Mouse (Mus musculus) midbrain, embryonic 13.5 days (tissue): Measurements from ENCODE around the gene Vps18. TPM values are rescaled to one million over a fixed set of nuclear protein-coding genes. Genes with fewer than 3 reads are reported as not detected.
A peak's percentile ranks its signal among the peaks of the same experiment; 100 is the strongest.

Experiments used
- ATAC-seq: fragments of 200-750 bp; cut with Nextera tagmentation; 2 replicates; pipeline ENCODE4 v1.8.0; 2017; ENCODE audit warnings: mild to moderate bottlenecking, moderate TSS enrichment, moderate library complexity
- H3K27ac ChIP-seq: fragments of 300-500 bp; sonication (generic); 2 replicates; pipeline ENCODE4 v1.5.1; 2015; ENCODE audit warnings: inconsistent platforms, mild to moderate bottlenecking, moderate library complexity
- H3K27me3 ChIP-seq: fragments of 300-500 bp; sonication (generic); 2 replicates; pipeline ENCODE4 v1.6.1; 2015; ENCODE audit warnings: mild to moderate bottlenecking, inconsistent platforms
- H3K36me3 ChIP-seq: fragments of 300-500 bp; sonication (generic); 2 replicates; pipeline ENCODE4 v1.6.1; 2015; ENCODE audit warnings: mild to moderate bottlenecking, inconsistent platforms
- H3K4me1 ChIP-seq: fragments of 300-500 bp; sonication (generic); replicated peaks from 2 replicates; pipeline ENCODE4 v1.6.1; 2015; ENCODE audit warnings: inconsistent platforms
- H3K4me2 ChIP-seq: fragments of 300-500 bp; sonication (generic); replicated peaks from 2 replicates; pipeline ENCODE4 v1.6.1; 2015; ENCODE audit warnings: moderate library complexity, mild to moderate bottlenecking, inconsistent platforms
- H3K4me3 ChIP-seq: fragments of 300-500 bp; sonication (generic); replicated peaks from 2 replicates; pipeline ENCODE4 v1.5.1; 2015; ENCODE audit warnings: mild to moderate bottlenecking, inconsistent platforms
- H3K9ac ChIP-seq: fragments of 300-500 bp; sonication (generic); replicated peaks from 2 replicates; pipeline ENCODE4 v1.6.1; 2015; ENCODE audit warnings: mild to moderate bottlenecking, inconsistent platforms
- H3K9me3 ChIP-seq: fragments of 300-500 bp; sonication (generic); 2 replicates; pipeline ENCODE4 v1.6.1; 2016; ENCODE audit warnings: mild to moderate bottlenecking, inconsistent platforms
- WGBS: fragments of 180-500 bp; shearing (Covaris S2); methylation state at CpG from one replicate; pipeline ENCODE4 v1.1.7; 2015; 5-methylcytosine and 5-hydroxymethylcytosine counted together
- polyA plus RNA-seq: library from polyadenylated mRNA; unstranded; fragments of >200 nt; fragmentation: Nextera tagmentation; extraction: Ambion mirVana; gene quantifications from 2 replicates; pipeline ENCODE4 v1.2.1, GENCODE M21; 2015

Vps18 gene
- polyA plus RNA-seq = 26.0 and 26.3 TPM in 2 replicates

DNA sequence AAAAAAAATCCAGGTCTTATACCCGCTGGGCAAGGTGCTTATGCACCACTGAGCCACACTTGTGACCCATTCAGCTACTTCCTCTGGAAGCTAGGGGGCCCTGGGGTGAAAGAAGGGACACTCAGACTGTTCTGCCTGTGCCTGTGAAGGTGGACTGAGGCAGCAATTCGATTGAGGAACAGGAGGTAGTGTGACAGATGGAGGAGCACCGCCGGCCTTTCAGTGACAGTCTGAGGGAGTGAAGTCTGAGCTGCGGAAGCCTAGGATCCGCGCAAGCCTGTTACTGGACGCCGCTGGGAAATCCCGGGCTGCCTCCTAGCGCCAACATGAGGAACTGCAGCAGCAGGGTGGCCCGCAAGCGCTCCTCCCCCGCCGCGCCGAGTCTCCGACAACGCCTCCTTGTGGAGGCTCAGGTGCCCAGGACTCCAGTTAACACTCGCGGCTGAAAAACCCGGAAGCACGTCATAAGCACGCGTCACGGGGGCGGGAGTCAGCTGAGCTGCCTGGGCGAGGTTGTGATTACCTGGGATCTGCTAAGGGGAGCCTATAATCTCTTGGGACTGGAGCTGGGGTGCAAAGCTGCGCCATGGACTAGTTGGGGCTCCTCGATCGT lies at the start of gene Vps18:
TSS of gene Vps18 (plus strand) at position 471 of the 613 bp plus-strand sequence.
- H3K4me3 ChIP-seq = peak within 1 kb of the TSS; percentile 80
- ATAC-seq = peak; percentile 96
- H3K36me3 ChIP-seq = peaks cover 25% of the 10 kb centered on the region
- H3K9me3 ChIP-seq = no peaks in the 10 kb centered on the region
- 1% methylated on average over 31 of the region's 31 CpGs for WGBS
- H3K27me3 ChIP-seq = no peaks in the 10 kb centered on the region
- H3K27ac ChIP-seq = peak within 1 kb of the TSS; percentile 52; the same call in 1 of the 2 replicates
- peaks cover 15% of the 10 kb centered on the region for H3K4me1 ChIP-seq
- peak within 1 kb of the TSS; percentile 94 for H3K4me2 ChIP-seq
- H3K9ac ChIP-seq = peak within 1 kb of the TSS; percentile 89

DNA sequence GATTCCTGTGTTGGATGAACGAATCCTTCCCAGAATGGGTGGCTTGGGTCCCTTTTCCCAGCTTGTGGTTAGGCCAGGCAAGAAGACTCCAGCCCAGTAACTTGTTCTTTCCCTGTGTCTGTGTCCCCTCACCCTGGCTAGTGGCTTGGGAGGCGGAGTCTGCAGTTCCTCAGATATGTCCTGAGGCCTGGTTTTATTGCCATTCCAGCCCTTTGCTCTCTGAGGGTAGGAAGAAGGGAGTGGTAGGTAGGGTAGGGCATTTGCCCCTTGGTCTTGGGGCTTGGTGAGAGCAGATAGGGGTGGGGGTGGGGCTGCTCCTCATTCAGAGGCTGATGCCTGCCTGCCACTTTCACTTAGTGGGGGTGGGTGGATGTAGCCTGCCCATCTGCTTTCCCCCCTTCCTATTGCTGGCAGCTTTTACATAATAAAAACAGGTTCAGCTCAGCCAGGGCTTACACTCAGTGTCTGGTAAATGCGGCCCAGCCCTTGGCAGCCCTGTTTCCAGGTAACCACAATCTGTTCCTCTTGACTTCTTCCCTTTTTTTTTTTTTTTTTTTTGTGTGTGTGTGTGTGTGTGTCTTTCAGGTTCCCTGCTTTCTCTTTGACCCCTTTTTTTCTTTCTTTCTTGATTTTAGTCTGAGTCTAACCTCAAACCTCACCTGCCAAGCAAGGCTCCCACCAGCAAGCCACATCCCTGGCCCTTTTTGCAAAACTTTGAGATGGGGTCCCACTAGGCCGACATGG lies 48.3 kb upstream of the Vps18 start:
- Histone ChIP-seq H3K9ac (no peak overlapping the region), H3K4me1 (peaks cover 14% of the 10 kb centered on the region), H3K4me2 (no peak overlapping the region), H3K27ac (no peak overlapping the region), H3K27me3 (peaks cover 51% of the 10 kb centered on the region), H3K36me3 (no peaks in the 10 kb centered on the region), H3K4me3 (no peak overlapping the region), H3K9me3 (no peaks in the 10 kb centered on the region)
- ATAC-seq = no peak
- WGBS = 62% methylated on average over 4 of the region's 4 CpGs

DNA sequence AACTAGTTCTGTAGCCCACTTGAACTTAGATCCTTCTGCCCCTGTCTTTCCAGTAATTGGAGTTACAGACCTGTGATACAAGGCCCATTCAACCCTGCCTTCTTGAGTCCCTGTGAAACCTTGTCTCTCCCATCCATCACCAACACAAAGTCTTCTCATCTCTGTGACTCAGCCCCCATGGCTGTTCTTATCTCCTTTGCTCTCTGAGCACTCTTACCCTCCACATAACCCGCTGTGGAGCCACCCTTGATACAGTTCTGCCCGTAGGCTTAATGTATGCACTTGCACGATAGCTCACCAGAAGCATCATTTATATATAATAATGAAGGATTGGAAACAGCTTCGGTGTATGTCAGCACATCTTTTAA lies 47.7 kb upstream of the Vps18 start:
- H3K9ac ChIP-seq = no peak overlapping the region
- ATAC-seq = no peak
- no peak overlapping the region for H3K27ac ChIP-seq
- no peak overlapping the region for H3K4me2 ChIP-seq
- WGBS = 85% methylated on average over 4 of the region's 4 CpGs
- no peaks in the 10 kb centered on the region for H3K9me3 ChIP-seq
- H3K4me1 ChIP-seq = peaks cover 14% of the 10 kb centered on the region
- H3K27me3 ChIP-seq = peaks cover 45% of the 10 kb centered on the region
- no peaks in the 10 kb centered on the region for H3K36me3 ChIP-seq
- H3K4me3 ChIP-seq = no peak overlapping the region

DNA sequence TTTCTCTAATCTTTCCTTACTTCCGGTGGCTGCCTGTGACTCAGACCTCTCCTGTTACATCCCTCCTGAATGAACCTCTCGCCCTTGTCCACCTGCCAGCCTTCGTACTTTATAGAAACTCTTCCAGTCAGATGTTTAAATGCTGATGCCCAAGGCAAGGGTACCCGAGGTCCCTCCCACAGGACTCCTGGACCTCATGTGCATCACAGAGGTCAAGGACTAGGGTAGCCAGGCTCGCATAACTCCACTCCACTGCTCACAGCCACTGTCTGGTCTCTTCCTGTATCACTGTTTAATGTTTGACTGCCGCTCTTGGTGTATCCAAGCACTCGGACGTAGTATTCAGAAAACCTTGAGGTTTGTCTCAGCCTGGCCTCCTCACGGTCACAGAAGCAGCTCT lies 46.0 kb upstream of the Vps18 start:
- peaks cover 28% of the 10 kb centered on the region for H3K27me3 ChIP-seq
- H3K4me3 ChIP-seq = no peak overlapping the region
- H3K9ac ChIP-seq = no peak overlapping the region
- H3K9me3 ChIP-seq = no peaks in the 10 kb centered on the region
- no peak overlapping the region for H3K27ac ChIP-seq
- H3K4me1 ChIP-seq = peaks cover 6% of the 10 kb centered on the region
- no peaks in the 10 kb centered on the region for H3K36me3 ChIP-seq
- WGBS = 84% methylated on average over 9 of the region's 9 CpGs
- no peak for ATAC-seq
- H3K4me2 ChIP-seq = no peak overlapping the region

DNA sequence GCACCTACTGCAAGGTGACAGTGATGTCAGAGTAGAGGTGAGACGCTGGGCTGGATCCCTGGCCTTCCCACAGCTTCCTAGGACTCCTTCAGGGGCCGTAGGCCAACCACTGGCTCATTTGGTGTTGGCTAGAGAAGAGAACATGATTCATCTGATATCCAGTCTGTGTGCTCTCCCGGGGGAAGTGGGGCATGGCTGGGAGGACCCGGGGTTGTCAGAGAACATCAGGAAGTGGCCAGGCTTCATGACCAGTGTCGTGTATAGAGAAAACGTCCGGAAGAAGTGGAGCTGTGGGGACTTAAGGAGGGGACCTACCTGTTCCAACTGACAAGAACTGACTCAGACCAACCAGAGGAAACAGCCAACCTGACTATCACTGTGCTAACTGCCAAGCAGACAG lies 43.3 kb upstream of the Vps18 start:
- no peak for ATAC-seq
- Histone ChIP-seq H3K9me3 (no peaks in the 10 kb centered on the region), H3K4me2 (no peak overlapping the region), H3K27ac (no peak overlapping the region), H3K4me1 (no peaks in the 10 kb centered on the region), H3K36me3 (no peaks in the 10 kb centered on the region), H3K27me3 (peaks cover under 1% of the 10 kb centered on the region), H3K9ac (no peak overlapping the region), H3K4me3 (no peak overlapping the region)
- WGBS = 91% methylated on average over 7 of the region's 7 CpGs

DNA sequence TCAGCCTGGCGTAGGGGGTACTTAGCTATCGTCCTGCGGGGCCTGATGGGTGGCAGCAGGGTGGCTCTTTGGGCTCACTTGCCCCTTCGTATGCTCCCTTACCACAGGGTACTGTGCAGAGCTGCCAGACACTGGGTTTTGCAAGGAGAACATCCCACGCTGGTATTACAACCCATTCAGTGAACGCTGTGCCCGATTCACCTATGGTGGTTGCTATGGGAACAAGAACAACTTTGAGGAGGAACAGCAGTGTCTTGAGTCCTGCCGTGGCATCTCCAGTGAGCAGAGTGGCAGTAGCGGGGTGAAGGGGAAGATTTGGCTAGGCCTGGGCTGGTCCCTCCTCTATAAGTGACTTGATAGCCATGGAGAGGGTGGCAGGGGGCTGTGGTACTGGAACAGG lies 40.6 kb upstream of the Vps18 start:
- no peak overlapping the region for H3K4me2 ChIP-seq
- no peak overlapping the region for H3K27ac ChIP-seq
- H3K4me3 ChIP-seq = no peak overlapping the region
- ATAC-seq = no peak
- no peaks in the 10 kb centered on the region for H3K9me3 ChIP-seq
- H3K9ac ChIP-seq = no peak overlapping the region
- H3K4me1 ChIP-seq = 0 out of 2 replicates have a peak, but pooled peaks cover 4% of the 10 kb centered on the region
- H3K36me3 ChIP-seq = no peaks in the 10 kb centered on the region
- 80% methylated on average over 9 of the region's 9 CpGs for WGBS
- H3K27me3 ChIP-seq = 0 out of 2 replicates have a peak, but pooled peaks cover 2% of the 10 kb centered on the region

DNA sequence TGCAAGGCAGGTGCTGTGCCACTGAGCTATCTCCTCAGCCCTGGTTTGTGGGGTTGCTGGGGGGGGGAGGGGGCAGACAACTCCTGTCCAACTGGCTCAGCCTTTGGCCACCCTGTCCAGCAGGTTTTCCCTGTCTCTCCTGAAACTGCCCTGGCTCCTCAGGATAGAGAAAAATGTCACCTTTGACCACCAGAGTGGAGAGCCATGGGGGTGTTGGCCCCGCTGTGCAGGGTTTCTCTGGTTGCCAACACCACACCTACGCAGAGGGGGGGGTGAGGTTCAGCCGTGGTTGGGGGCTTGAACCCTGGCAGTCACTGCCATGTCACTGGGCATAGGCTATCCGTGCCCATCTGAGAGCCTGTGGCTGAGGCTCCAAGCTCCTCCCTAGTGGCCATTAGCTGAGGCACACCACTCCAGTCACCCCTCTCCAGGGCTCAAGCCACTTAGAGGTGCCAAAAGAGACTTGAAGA lies 38.9 kb upstream of the Vps18 start:
- no peak for ATAC-seq
- Histone ChIP-seq H3K27ac (no peak overlapping the region), H3K4me1 (0 out of 2 replicates have a peak, but pooled peaks cover 4% of the 10 kb centered on the region), H3K27me3 (peaks cover 12% of the 10 kb centered on the region), H3K36me3 (no peaks in the 10 kb centered on the region), H3K9ac (no peak overlapping the region), H3K4me2 (no peak overlapping the region), H3K4me3 (no peak overlapping the region), H3K9me3 (no peaks in the 10 kb centered on the region)
- WGBS = 79% methylated on average over 4 of the region's 4 CpGs

DNA sequence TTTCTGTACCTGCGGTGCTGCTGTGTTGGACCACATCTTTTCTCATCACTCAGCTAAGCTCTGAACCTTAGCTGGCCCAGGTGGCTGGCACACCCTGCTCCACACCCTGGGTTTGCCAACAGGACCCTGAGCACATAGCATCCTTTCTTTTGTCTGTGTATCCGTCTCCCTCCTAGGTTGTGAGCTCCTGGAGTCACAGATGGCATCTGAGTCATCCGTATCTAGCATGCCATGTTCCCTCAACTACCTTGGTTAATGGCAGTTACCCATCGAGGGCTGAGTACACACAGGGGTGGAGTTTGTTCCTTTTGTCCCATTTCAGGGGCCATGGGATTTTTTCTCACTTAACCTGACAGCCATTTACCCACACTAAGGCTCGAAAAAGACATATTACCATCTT lies 38.2 kb upstream of the Vps18 start:
- H3K9me3 ChIP-seq = no peaks in the 10 kb centered on the region
- no peak overlapping the region for H3K4me3 ChIP-seq
- no peak overlapping the region for H3K9ac ChIP-seq
- H3K4me1 ChIP-seq = 0 out of 2 replicates have a peak, but pooled peaks cover 4% of the 10 kb centered on the region
- 0 out of 2 replicates have a peak, but pooled peaks have one; percentile 36 for ATAC-seq
- H3K36me3 ChIP-seq = no peaks in the 10 kb centered on the region
- 65% methylated on average over 5 of the region's 5 CpGs for WGBS
- H3K4me2 ChIP-seq = no peak overlapping the region
- H3K27me3 ChIP-seq = peaks cover 18% of the 10 kb centered on the region
- H3K27ac ChIP-seq = no peak overlapping the region

DNA sequence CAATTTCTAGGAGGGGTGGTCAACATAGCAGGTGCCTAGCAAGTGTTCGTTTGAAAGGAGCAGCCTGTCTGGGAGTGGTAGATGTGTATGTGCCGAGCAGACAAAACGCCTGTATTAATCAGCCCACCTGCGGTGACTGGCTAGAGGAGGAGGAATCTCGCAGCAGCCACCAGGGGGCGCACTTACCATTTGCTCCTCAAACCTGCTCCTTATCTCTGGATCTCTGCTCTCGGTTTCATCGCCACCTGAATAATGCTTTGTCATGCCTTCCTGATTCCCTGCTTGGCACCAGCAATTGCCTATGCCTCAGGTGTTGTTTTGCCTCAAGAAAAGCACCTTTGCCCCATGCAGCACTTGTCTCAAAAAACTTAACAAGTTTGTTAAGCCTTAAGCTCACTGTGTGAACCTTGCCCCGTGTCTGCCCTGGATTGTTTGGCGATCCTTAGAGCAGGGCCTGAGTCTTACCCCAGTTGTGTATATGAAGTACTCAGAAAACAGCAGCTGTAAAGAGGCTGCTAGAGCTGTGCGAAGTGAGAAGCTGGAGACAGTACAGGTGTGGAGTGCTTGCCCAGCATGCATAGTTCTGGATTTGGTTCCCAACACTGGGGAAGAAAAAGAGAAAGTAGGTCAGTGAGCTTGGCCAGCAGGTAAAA lies 37.6 kb upstream of the Vps18 start:
- H3K9me3 ChIP-seq = no peaks in the 10 kb centered on the region
- no peak overlapping the region for H3K27ac ChIP-seq
- H3K4me1 ChIP-seq = 0 out of 2 replicates have a peak, but pooled peaks cover 4% of the 10 kb centered on the region
- no peak overlapping the region for H3K4me3 ChIP-seq
- H3K9ac ChIP-seq = no peak overlapping the region
- H3K27me3 ChIP-seq = peaks cover 20% of the 10 kb centered on the region
- WGBS = 17% methylated on average over 11 of the region's 11 CpGs
- peak; percentile 82 for ATAC-seq
- no peak overlapping the region for H3K4me2 ChIP-seq
- no peaks in the 10 kb centered on the region for H3K36me3 ChIP-seq

DNA sequence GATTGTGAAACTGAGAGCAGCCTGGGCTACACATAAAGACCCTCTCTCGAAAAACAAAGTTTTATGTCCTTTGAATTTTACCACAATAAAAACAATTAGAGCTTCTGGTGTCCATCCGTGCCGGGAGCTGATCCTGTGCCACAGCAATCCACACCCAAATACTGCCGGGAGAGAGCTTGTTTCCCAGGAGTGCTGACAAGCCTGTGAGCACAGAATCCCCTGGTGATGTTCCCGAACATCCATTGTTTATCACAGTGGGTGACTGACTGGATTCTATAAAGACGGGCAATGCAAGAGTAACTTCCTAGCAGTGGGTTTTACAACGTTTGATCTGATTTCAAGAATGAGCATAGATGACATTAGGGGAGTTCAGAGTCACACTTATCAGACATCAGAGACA lies 33.6 kb upstream of the Vps18 start:
- ATAC-seq = no peak
- Histone ChIP-seq H3K4me3 (no peak overlapping the region), H3K9ac (no peak overlapping the region), H3K27ac (no peak overlapping the region), H3K4me2 (no peak overlapping the region), H3K4me1 (0 out of 2 replicates have a peak, but pooled peaks cover 4% of the 10 kb centered on the region), H3K36me3 (no peaks in the 10 kb centered on the region), H3K9me3 (no peaks in the 10 kb centered on the region), H3K27me3 (peaks cover 20% of the 10 kb centered on the region)
- WGBS = 4% methylated on average over 7 of the region's 7 CpGs

DNA sequence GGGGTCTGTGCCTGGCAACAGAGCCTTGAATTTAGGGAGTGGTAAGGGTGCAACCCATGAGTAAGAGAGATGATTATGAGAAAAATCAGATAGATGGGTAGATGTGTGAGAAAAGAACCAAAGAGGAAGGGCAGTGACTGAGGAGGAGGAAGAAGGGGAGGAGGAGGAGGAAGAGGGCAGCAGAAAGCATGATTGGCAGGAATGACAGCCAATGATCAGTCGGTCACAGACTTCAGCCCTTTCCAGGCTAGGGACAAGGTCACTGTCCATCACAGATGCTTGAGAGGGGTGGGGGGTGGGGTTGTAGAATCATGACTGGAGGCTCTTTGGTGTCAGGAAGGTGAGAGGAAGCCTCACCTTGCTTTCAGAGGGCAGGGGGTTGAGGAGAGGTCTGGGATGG lies 28.0 kb upstream of the Vps18 start:
- ATAC-seq = no peak
- WGBS = 71% methylated on average over 1 of the region's 1 CpGs
- Histone ChIP-seq H3K4me2 (no peak overlapping the region), H3K4me3 (no peak overlapping the region), H3K27me3 (peaks cover under 1% of the 10 kb centered on the region; the same call in 1 of the 2 replicates), H3K36me3 (no peaks in the 10 kb centered on the region), H3K4me1 (no peaks in the 10 kb centered on the region), H3K9me3 (no peaks in the 10 kb centered on the region), H3K27ac (no peak overlapping the region), H3K9ac (no peak overlapping the region)

DNA sequence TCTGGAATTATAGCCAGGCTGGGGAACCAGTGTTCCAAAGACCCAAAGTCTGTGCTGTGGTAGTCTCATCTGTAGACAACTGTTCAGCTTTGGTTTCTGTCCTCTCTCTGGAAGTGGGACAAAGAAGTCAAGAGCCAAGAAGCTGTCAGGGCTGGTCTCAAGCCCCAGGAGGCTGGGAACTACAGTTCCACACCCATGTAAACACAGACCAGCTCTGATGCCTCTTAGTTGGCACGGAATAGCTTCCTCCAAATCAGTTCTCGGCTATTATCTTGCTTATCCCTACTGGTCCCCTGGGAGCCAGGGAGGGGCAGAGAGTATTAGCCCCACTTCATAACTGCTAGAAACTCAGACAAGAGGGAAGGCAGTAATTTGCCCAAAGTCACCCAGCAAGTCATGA lies 27.2 kb upstream of the Vps18 start:
- Histone ChIP-seq H3K9ac (no peak overlapping the region), H3K27me3 (no peaks in the 10 kb centered on the region), H3K9me3 (no peaks in the 10 kb centered on the region), H3K4me1 (no peaks in the 10 kb centered on the region), H3K4me3 (no peak overlapping the region), H3K27ac (no peak overlapping the region), H3K4me2 (no peak overlapping the region), H3K36me3 (no peaks in the 10 kb centered on the region)
- WGBS = 57% methylated on average over 2 of the region's 2 CpGs
- no peak for ATAC-seq
